Mouse (Mus musculus) bone marrow macrophage, adult 2 months (primary cell): ENCODE measurements around the gene Mmp24. TPM values are rescaled to one million over a fixed set of nuclear protein-coding genes. Genes with fewer than 3 reads are reported as not detected.
"Not testable (repeated sequence)": the region's sequence is repeated elsewhere in the genome, so short reads cannot be mapped to it uniquely, and the experiment has no call there.

ENCODE experiments used
- H3K27ac ChIP-seq: 2 replicates; pipeline ENCODE4 v1.5.1; 2012; ENCODE audit warnings: low read depth, low read length; ENCODE audit not compliant: insufficient read depth
- H3K4me1 ChIP-seq: 2 replicates; pipeline ENCODE4 v1.6.1; 2012; ENCODE audit warnings: low read length; ENCODE audit not compliant: control insufficient read depth, insufficient read depth
- H3K4me3 ChIP-seq: 2 replicates; pipeline ENCODE4 v1.5.1; 2012; ENCODE audit warnings: mild to moderate bottlenecking, low read length, moderate library complexity; ENCODE audit not compliant: insufficient read depth
- CTCF ChIP-seq: IDR thresholded peaks from 2 replicates; pipeline ENCODE4 v1.5.1; 2012; ENCODE audit warnings: low read depth, mild to moderate bottlenecking, low read length, moderate library complexity
- POLR2A ChIP-seq: IDR thresholded peaks from 2 replicates; pipeline ENCODE4 v1.6.1; 2012; ENCODE audit warnings: mild to moderate bottlenecking, low read depth, low read length, borderline replicate concordance
- polyA plus RNA-seq: library from polyadenylated mRNA; stranded (reverse); fragments of >200 nt; gene quantifications from 2 replicates; pipeline ENCODE4 v1.2.4, GENCODE M21; 2012; ENCODE audit not compliant: missing spikeins, insufficient read depth, insufficient read length

The Mmp24 gene
- polyA plus RNA-seq, 1 experiment, result not detected

GRCm38 (mm10) chr2:155820779-155821178, 45.6 kb downstream of the Mmp24 start:
- H3K27ac ChIP-seq, result peak overlapping the region; percentile 81
- peaks cover 30% of the 10 kb centered on the region for H3K4me1 ChIP-seq
- H3K4me3 ChIP-seq, result no peak overlapping the region
- no peak for TF ChIP-seq POLR2A
- no peak for TF ChIP-seq CTCF

- TF ChIP-seq CTCF (no peak), POLR2A (no peak)
- Histone ChIP-seq H3K4me1 (peaks cover 25% of the 10 kb centered on the region), H3K27ac (no peak overlapping the region), H3K4me3 (no peak overlapping the region)
These were observed 48.6 kb downstream of the Mmp24 start for GRCm38 (mm10) chr2:155823722-155824121.

DNA sequence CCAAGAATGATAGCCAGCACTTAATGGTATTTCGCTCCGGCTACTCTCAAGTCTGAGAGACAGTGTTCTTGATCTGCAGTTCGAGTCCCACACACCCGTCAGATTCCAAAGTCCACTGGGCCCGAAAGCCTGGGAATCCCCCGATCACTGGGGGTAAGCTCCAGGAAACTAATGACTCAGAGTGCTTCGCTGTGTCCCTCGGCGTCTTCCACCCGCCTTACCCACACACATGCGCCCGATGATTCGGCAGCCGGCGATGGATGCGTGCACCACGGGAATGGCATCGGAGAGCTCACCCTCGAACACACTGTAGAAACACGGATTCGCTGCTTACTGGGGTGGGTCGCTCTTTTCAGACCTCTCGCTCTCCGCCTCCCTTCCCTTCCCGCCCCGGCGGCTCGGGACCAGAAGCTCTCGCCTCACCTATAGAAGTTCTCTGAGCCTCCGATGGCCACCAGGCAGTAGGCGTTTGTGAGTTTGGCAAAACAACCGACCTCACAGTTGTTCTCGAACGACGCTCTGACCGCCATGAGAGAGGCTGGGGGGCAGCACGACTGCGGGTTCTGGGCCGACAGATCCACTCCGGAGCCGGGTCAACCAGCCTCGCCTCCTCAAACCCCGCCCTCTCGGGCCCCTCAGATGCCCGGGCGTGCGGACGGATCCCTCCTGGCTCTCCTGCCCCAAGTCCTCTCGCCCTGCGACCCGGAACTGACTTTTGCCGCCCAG, 50.9 kb downstream of the Mmp24 start:
- H3K4me3 ChIP-seq, result peak overlapping the region; percentile 85
- H3K4me1 ChIP-seq, result peaks cover 10% of the 10 kb centered on the region
- H3K27ac ChIP-seq, result peak overlapping the region; percentile 68
- TF ChIP-seq POLR2A, result no peak
- TF ChIP-seq CTCF, result no peak

- Histone ChIP-seq H3K27ac (peak within 1 kb of the TSS; percentile 68), H3K4me1 (peaks cover 10% of the 10 kb centered on the region), H3K4me3 (peak within 1 kb of the TSS; percentile 85)
- TF ChIP-seq CTCF, result no peak
- TF ChIP-seq POLR2A, result no peak
These were observed 51.7 kb downstream of the Mmp24 start, which contains the start of gene Eif6 for GRCm38 (mm10) chr2:155826630-155827424. Eif6 (minus strand) TSS chr2:155826925.

DNA sequence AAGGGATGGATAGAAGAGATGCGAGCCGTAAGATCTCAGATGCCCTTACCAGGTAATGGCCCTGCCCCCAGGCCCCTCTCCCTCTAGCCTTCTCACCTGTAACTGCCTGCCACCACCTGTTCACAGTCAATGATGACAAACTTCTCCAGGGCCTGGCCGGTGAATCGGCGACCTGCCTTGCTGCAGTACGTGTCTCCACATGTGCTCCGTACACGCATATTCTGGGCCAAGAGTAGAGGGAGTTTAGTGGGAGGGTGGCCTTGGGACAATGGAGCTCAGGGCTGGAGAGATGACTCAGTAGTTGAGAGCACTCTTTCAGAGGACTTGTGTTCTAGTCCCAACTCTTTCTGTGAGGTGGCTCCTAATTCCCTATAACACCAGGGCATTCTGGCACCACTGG, 55.7 kb downstream of the Mmp24 start:
- H3K4me1 ChIP-seq, result peaks cover 7% of the 10 kb centered on the region
- TF ChIP-seq CTCF (no peak), POLR2A (no peak)
- no peak overlapping the region for H3K4me3 ChIP-seq
- H3K27ac ChIP-seq, result no peak overlapping the region

DNA sequence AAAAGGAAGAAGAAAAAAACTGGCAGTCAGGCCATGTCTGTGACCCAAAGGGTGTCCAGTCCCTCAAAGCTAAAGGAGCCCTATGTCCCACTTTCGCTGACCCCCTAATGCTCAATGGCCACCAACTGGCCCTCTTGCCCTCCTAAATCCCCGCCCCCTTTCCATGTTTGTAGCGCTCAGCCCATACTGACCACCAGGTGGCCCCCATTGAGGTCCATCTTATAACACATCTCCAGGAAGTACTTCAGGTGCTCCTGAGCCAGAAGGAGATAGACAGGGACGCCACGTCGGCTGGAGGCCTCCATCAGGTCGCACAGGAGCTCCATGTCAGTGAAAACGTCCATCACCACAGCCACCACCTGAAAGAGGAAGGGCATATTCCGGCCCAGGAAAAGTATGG, 56.2 kb downstream of the Mmp24 start:
- TF ChIP-seq POLR2A (no peak), CTCF (no peak)
- Histone ChIP-seq H3K4me3 (no peak overlapping the region), H3K4me1 (peaks cover 7% of the 10 kb centered on the region), H3K27ac (no peak overlapping the region)

DNA sequence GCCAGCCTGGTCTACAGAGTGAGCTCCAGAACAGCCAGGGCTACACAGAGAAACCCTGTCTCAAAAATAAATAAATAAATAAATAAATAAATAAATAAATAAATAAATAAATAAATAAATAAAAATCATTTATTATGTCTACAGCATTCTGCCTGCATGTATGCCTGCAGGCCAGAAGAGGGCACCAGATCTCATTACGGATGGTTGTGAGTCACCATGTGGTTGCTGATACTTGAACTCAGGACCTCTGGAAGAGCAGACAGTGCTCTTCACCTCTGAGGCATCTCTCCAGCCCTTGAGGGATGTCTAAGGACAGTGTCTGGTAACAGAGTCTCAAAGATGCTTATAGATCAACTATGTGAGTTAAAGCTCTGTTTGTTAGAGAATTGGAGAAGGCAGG, 56.9 kb downstream of the Mmp24 start:
- H3K27ac ChIP-seq, H3K4me1 ChIP-seq, H3K4me3 ChIP-seq: not testable (repeated sequence)

GRCm38 (mm10) chr2:155834732-155835131, 59.6 kb downstream of the Mmp24 start, which contains the start of gene Fam83c:
Fam83c (minus strand) TSS chr2:155834854.
- TF ChIP-seq POLR2A (no peak), CTCF (no peak)
- Histone ChIP-seq H3K4me3 (no peak within 1 kb of the TSS), H3K4me1 (no peaks in the 10 kb centered on the region), H3K27ac (no peak within 1 kb of the TSS)

GRCm38 (mm10) chr2:155837961-155838360, 62.8 kb downstream of the Mmp24 start:
- H3K4me1 ChIP-seq, result no peaks in the 10 kb centered on the region
- no peak overlapping the region for H3K27ac ChIP-seq
- TF ChIP-seq POLR2A (no peak), CTCF (no peak)
- no peak overlapping the region for H3K4me3 ChIP-seq

- no peak overlapping the region for H3K27ac ChIP-seq
- no peak overlapping the region for H3K4me3 ChIP-seq
- no peak for TF ChIP-seq CTCF
- TF ChIP-seq POLR2A, result no peak
- no peaks in the 10 kb centered on the region for H3K4me1 ChIP-seq
These were observed 63.8 kb downstream of the Mmp24 start for GRCm38 (mm10) chr2:155838961-155839360.
